Mouse (Mus musculus): Measurements from ENCODE around the gene Cadm4. TPM values are rescaled to one million over a fixed set of nuclear protein-coding genes. Genes with fewer than 3 reads are reported as not detected.
"Not testable (repeated sequence)": the region's sequence is repeated elsewhere in the genome, so short reads cannot be mapped to it uniquely, and the experiment has no call there.

The Cadm4 gene
- polyA plus RNA-seq, 1 experiment: 66.4 TPM

- 3% methylated on average over 25 of the region's 38 CpGs for WGBS
These were observed 591 bp downstream of the Cadm4 start for GRCm38 (mm10) chr7:24482208-24483020.

DNA sequence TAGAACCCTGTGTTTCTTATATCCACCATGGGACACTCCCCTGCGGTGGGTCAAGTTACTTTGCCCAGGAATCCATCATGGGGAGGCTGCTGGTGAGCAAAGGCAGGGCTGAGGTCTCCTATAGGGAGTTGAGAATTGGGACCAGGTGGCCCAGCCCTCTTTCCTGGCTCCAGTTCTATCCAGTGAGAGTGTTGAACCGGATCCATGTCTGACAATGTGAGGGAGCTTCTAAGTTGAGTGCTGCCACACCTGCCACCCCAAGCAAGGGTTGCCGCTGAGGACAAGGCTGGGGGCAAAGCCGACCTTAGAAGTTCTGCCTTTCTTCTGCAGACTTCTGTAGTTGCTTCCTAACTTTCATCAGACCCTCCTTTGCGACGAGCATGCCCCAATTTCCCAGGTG is 1.5 kb downstream of the Cadm4 start:
- not testable (repeated sequence) for H3K27ac ChIP-seq (ENCODE audit: insufficient read depth, low read depth, low read length); H3K4me1 ChIP-seq (ENCODE audit: control insufficient read depth, insufficient read depth, low read length); H3K27me3 ChIP-seq (replicated peaks; ENCODE audit: control insufficient read depth, insufficient read depth, low read length); H3K36me3 ChIP-seq (ENCODE audit: control insufficient read depth, insufficient read depth, low read length); H3K4me3 ChIP-seq (ENCODE audit: insufficient read depth, low read depth, low read length); DNase-seq
- WGBS: 53% methylated on average over 6 of the region's 6 CpGs

More at GRCm38 (mm10) chr7:24482208-24483020, 591 bp downstream of the Cadm4 start:
- Histone ChIP-seq H3K4me3 (ENCODE audit: insufficient read depth, low read depth, low read length) (peak overlapping the region; percentile 66), H3K27ac (ENCODE audit: insufficient read depth, low read depth, low read length) (no peak overlapping the region), H3K4me1 (ENCODE audit: control insufficient read depth, insufficient read depth, low read length) (peaks cover 9% of the 10 kb centered on the region), H3K27me3 (replicated peaks; ENCODE audit: control insufficient read depth, insufficient read depth, low read length) (no peaks in the 10 kb centered on the region), H3K36me3 (ENCODE audit: control insufficient read depth, insufficient read depth, low read length) (no peaks in the 10 kb centered on the region)
- no peak for TF ChIP-seq CTCF (conservative IDR thresholded peaks at IDR 0.05; ENCODE audit: insufficient read depth, insufficient read length, low read depth, low read length)
- TF ChIP-seq POLR2A (IDR thresholded peaks at IDR 0.05; ENCODE audit: low read depth, low read length): no peak
- DNase-seq: no peak

DNA sequence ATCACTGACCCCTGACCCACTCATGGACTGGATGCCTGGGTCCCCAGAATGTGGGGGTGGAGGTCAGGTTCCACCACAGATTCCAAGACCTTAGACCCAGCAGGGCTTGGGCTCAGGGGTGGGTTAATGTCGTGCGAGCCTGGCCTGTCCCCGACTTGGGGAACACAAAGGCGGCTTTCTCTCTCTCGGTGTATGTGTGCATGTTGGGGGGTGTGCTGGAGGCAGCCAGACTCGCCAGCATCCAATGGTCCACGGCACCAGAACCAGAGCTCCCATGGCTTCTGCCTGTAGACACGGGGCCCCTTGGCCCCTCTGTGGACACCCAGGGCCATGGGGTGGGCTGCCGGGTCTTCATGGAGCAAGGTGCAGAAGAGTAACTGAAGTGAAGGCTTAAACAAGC is 3.7 kb downstream of the Cadm4 start:
- TF ChIP-seq POLR2A (IDR thresholded peaks at IDR 0.05; ENCODE audit: low read depth, low read length): no peak
- TF ChIP-seq CTCF (conservative IDR thresholded peaks at IDR 0.05; ENCODE audit: insufficient read depth, insufficient read length, low read depth, low read length): no peak
- DNase-seq: no peak
- WGBS: 85% methylated on average over 9 of the region's 9 CpGs
- Histone ChIP-seq H3K27me3 (replicated peaks; ENCODE audit: control insufficient read depth, insufficient read depth, low read length) (no peaks in the 10 kb centered on the region), H3K36me3 (ENCODE audit: control insufficient read depth, insufficient read depth, low read length) (no peaks in the 10 kb centered on the region), H3K4me1 (ENCODE audit: control insufficient read depth, insufficient read depth, low read length) (peaks cover 9% of the 10 kb centered on the region), H3K27ac (ENCODE audit: insufficient read depth, low read depth, low read length) (no peak overlapping the region), H3K4me3 (ENCODE audit: insufficient read depth, low read depth, low read length) (no peak overlapping the region)

GRCm38 (mm10) chr7:24486654-24487130 is 4.9 kb downstream of the Cadm4 start:
- no peak overlapping the region for H3K4me3 ChIP-seq (ENCODE audit: insufficient read depth, low read depth, low read length)
- peak overlapping the region; percentile 33; the same call in 1 of the 2 replicates for H3K27ac ChIP-seq (ENCODE audit: insufficient read depth, low read depth, low read length)
- TF ChIP-seq POLR2A (IDR thresholded peaks at IDR 0.05; ENCODE audit: low read depth, low read length) (no peak), CTCF (conservative IDR thresholded peaks at IDR 0.05; ENCODE audit: insufficient read depth, insufficient read length, low read depth, low read length) (no peak)
- no peaks in the 10 kb centered on the region for H3K27me3 ChIP-seq (replicated peaks; ENCODE audit: control insufficient read depth, insufficient read depth, low read length)
- WGBS: 39% methylated on average over 9 of the region's 9 CpGs
- H3K4me1 ChIP-seq (ENCODE audit: control insufficient read depth, insufficient read depth, low read length): peaks cover 5% of the 10 kb centered on the region
- H3K36me3 ChIP-seq (ENCODE audit: control insufficient read depth, insufficient read depth, low read length): no peaks in the 10 kb centered on the region
- DNase-seq: no peak

DNA sequence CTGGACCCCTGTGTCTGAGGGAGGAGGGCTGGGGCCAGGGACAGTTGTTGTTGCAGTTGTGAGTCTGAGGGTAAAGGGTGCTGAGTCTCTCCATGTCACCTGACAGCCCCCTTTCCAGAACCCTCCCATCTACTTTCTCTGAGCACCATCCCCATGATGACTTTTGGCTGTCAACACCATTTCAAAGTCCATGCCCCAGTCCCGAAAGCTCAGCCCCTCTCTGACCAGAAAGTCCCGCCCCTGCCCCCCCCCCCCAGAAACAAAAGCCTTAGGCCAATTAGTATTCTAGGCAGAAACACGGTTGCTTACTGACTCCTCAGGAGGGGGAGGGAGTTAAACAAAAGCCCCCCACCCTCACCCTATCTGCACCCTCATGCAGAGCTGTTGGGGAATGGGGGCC is 5.6 kb downstream of the Cadm4 start:
- no peak for DNase-seq
- WGBS: 29% methylated on average over 3 of the region's 3 CpGs
- H3K4me1 ChIP-seq (ENCODE audit: control insufficient read depth, insufficient read depth, low read length): peaks cover 5% of the 10 kb centered on the region
- no peaks in the 10 kb centered on the region for H3K36me3 ChIP-seq (ENCODE audit: control insufficient read depth, insufficient read depth, low read length)
- peak overlapping the region; percentile 33; the same call in 1 of the 2 replicates for H3K27ac ChIP-seq (ENCODE audit: insufficient read depth, low read depth, low read length)
- no peaks in the 10 kb centered on the region for H3K27me3 ChIP-seq (replicated peaks; ENCODE audit: control insufficient read depth, insufficient read depth, low read length)
- no peak overlapping the region for H3K4me3 ChIP-seq (ENCODE audit: insufficient read depth, low read depth, low read length)
- TF ChIP-seq CTCF (conservative IDR thresholded peaks at IDR 0.05; ENCODE audit: insufficient read depth, insufficient read length, low read depth, low read length) (no peak), POLR2A (IDR thresholded peaks at IDR 0.05; ENCODE audit: low read depth, low read length) (no peak)

DNA sequence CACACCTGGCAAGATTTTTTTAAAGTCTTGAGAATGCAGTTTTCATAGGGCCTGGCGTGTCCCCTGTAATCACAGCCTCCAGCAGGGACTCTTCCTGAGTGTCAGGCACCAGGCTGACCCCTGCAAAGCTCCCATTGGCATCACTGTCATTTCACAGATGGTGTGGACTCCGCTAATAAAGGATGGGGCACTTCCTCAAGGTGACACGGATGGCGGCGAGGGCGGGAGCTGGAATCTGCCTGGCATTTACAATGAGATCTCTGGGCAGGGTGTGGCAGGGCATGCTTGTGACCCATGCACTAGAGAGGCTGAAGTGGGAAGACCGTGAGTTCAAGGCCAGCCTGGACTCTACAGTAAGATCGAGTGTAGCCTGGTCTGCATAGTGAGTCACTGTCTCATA is 6.5 kb downstream of the Cadm4 start:
- WGBS: 90% methylated on average over 8 of the region's 8 CpGs
- no peak for DNase-seq
- no peak overlapping the region for H3K4me3 ChIP-seq (ENCODE audit: insufficient read depth, low read depth, low read length)
- H3K36me3 ChIP-seq (ENCODE audit: control insufficient read depth, insufficient read depth, low read length): no peaks in the 10 kb centered on the region
- TF ChIP-seq CTCF (conservative IDR thresholded peaks at IDR 0.05; ENCODE audit: insufficient read depth, insufficient read length, low read depth, low read length) (no peak), POLR2A (IDR thresholded peaks at IDR 0.05; ENCODE audit: low read depth, low read length) (no peak)
- no peaks in the 10 kb centered on the region for H3K27me3 ChIP-seq (replicated peaks; ENCODE audit: control insufficient read depth, insufficient read depth, low read length)
- no peak overlapping the region for H3K27ac ChIP-seq (ENCODE audit: insufficient read depth, low read depth, low read length)
- peaks cover 5% of the 10 kb centered on the region for H3K4me1 ChIP-seq (ENCODE audit: control insufficient read depth, insufficient read depth, low read length)

DNA sequence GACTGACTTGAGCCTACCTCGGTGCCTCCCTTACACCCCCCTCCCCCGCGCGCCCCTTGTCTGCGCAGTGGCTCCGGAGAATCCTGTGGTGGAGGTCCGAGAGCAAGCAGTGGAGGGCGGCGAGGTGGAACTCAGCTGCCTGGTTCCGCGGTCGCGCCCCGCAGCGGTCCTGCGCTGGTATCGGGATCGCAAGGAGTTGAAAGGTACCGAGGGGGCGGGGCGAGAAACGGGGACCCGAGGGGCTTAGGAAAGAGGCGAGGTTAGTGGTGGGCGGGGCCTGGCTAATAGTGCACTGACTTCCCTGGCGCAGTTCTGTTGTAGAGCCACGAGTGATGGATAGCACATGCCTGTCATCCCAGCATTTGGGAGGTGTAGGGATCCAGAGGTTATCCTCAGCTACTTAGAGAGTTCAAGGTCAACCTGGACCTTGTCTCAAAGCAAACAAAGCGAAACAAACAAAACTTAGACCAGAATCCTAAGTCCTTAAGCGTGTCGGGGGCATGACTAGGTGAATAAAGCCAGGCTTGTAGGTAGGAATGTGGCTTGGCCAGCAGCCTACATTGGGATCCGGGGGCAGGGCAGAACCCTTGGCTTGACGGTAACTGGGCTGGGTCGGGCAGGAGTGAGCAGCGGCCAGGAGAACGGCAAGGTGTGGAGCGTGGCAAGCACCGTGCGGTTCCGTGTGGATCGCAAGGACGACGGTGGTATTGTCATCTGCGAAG is 18.2 kb downstream of the Cadm4 start:
- Histone ChIP-seq H3K4me3 (ENCODE audit: insufficient read depth, low read depth, low read length) (no peak overlapping the region), H3K36me3 (ENCODE audit: control insufficient read depth, insufficient read depth, low read length) (no peaks in the 10 kb centered on the region), H3K4me1 (ENCODE audit: control insufficient read depth, insufficient read depth, low read length) (no peaks in the 10 kb centered on the region; the same call in 1 of the 2 replicates), H3K27ac (ENCODE audit: insufficient read depth, low read depth, low read length) (no peak overlapping the region), H3K27me3 (replicated peaks; ENCODE audit: control insufficient read depth, insufficient read depth, low read length) (no peaks in the 10 kb centered on the region)
- WGBS: 12% methylated on average over 43 of the region's 43 CpGs
- TF ChIP-seq CTCF (conservative IDR thresholded peaks at IDR 0.05; ENCODE audit: insufficient read depth, insufficient read length, low read depth, low read length) (no peak), POLR2A (IDR thresholded peaks at IDR 0.05; ENCODE audit: low read depth, low read length) (no peak)
- DNase-seq: peak; percentile 60

All from kidney, adult 2 months (tissue).